Mouse (Mus musculus): ENCODE measurements around the gene Scml4.
A peak's percentile ranks its signal among the peaks of the same experiment; 100 is the strongest.

Gene Scml4

DNA sequence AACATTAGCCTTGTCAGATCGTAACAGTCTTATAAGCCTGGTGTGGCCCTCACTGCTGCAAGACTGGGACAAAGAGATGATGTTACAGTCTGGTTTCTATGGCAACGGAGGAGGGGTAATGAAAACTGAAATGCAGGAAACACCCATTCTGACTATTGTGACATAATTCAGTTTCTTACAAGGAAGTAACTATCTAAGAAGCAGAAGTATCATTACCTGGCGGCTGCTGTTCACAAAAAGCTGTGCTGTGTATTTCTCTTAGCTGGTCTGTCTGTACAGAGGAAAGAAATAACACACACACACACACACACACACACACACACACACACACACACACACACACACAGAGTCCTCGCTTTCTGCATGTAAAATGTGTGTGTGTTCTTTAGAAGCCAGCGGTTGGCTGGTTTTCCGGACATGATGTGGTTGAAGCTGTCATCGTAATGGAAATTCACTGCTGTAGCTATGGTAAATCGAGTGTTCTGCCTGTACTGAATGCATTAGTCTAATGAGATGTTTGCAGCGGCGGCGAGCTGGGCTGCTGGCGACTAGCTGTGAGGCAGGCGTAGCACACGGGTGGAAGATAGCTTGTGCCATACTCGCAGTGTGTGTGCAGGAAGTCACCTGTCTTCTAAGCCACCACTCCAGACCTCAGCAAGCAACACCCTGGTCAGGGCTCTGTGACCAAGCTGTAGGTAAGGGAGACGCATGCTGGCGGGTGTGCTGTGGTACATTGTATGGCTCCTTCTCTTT, at the start of gene Scml4:
Gene Scml4, plus strand, starts transcription at position 212 of the 753 bp plus-strand sequence.
- DNase-seq (ENCODE audit: inconsistent ontology term), result peak; percentile 35

DNA sequence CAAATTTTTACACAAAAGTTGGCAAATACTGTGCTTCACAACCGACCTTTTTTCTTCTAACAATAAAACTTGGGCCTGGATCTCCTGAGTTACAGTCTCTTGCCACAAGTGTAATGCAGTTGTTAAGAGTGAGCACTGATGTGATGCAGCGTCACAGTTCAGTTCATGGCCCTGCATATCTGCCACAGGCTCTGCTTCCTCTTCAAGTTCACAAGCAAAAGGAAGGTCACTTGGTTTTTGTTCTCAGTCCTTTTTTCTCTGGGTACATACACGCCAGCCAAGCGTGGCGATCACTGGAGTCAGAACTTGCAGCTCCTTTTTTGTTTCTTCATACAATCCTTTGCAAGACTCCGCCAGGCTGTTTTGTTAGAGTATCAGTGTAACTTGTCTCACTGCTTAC, 34.2 kb upstream of the Scml4 start:
- DNase-seq (ENCODE audit: inconsistent ontology term), result no peak

DNA sequence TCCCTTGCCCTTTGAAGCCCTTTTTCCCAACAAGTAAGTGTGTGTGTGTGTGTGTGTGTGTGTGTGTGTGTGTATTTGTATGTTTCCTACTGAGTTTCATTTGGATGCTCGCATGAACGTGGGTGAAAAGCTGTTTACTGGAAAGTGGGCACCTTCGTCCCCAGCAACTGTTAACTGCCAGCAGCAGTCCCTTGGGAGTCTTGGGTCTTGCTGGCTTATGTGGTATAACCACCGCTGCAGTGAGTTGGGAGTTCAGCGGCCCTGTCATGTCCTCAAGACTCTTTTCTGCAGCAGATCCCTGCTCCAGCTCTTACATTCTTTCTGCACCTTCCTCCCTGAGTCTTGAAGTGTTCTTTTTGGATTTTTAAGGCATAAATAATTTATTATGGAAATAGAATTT, 33.0 kb upstream of the Scml4 start:
- DNase-seq (ENCODE audit: inconsistent ontology term), result no peak

DNA sequence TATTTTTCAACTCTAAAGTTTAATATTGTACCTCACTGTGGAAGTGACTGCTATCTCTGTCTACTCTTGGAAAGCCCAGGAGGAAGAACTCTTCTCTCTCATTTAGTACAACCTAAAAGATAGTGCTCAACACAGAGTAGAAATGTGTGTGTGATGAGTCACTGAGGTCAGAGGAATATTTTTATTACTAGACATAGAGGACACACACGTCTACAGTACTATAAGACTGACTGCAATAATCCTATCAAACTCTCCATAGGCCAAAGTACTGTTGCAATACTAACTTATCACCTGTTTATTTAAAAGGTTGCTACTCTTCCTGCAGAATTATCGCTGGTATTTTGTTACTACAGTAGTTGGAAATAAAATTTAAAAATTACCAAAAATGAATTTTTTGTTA, 30.2 kb upstream of the Scml4 start:
- DNase-seq (ENCODE audit: inconsistent ontology term), result no peak

DNA sequence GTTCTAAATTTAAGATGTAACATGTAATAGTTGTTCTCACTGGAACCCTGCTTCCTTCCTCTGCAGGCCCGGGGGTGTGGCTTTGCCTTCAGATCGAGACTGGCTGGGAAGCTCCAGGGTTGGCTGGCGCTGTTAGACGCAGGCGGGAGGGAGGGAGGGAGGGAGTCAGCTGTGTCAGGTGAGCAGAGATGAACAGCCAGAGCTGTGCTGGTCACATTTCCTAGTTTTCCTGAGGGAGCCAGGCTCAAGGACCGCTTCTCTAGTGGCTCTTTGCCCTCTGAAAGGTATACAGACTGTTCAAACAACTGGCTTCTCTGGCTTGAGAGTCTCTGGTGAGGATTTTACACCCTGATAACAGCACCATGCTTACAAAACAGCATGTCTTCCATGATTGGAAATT, 29.8 kb upstream of the Scml4 start:
- no peak for DNase-seq (ENCODE audit: inconsistent ontology term)

DNA sequence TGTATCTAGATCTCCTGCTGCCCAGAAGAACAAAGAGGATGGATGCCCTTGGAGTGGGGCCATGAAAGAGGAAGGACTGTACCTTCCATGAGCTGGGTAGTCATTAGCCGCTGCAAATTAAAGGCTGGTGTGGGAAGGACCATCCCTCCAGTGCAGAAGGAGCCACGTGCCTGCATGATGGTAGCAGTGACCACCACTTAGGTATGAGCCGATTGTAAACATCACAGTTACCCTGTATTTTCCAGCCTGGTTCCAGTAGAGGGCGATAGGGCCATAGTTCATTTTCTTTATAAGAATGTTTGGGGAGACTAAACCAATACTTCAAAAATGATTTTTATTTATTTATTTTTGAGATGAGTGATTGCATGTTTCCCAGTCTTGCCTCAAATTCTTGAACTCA, 27.5 kb upstream of the Scml4 start:
- peak; percentile 12 for DNase-seq (ENCODE audit: inconsistent ontology term)

DNA sequence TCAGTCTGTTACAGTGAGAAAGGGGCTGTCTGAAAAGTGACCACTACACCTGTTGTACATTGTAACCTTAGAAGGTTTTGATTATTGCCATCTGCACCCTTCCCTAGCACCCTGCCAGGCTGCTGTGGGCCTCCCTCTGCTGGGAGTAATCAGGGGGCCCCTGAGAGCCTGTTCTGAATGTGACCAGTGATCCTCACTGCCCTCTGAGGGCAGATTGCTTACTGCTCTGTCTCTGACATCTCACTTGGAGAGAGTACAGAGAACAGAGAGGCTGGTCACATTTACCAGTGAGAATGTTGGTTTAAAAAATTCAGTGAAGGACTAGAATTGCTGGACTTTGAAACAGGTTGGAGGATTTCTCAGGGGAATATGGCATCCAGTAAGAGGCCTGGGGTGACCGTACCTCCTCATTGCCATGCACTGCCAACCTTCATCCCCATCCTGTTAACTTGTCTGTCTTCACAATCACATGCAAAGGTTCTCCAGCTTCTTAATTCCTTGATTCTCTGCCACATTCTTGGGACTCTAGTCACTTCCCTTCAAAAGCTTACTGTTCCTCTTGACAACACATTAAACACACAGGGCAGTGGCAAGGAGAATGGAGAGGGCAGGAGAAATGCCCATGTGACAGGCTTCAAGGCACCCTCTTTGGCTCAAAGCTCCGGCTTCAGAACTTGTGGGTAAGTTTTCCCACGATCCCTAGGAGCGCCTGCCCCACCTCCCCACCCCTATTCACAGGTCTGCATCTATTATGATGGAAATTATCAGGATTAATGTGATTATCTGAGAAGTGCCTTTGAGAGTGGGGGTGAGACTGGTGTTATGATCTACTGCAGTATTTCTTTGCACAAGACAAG, 26.1 kb upstream of the Scml4 start:
- peak; percentile 91 for DNase-seq (ENCODE audit: inconsistent ontology term)

DNA sequence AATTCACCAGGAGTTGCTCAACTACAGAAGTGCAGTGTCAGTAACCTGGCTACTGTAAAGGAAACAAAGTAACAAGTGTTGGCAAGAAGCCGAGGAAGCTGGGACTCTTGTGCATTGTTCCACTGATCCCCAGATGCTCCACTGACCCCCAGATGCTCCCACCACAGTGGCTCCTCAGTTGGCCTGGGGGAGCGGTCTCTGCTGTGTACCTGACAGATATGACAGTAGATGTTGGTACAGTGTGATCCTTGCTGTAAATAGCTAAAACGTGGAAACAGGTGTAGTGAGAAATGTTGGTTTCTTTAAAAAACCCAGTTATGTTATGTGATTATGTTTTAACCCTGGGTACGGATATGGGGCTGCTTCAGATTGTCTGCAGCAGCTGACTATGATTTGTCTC, 22.1 kb upstream of the Scml4 start:
- DNase-seq (ENCODE audit: inconsistent ontology term), result no peak

DNA sequence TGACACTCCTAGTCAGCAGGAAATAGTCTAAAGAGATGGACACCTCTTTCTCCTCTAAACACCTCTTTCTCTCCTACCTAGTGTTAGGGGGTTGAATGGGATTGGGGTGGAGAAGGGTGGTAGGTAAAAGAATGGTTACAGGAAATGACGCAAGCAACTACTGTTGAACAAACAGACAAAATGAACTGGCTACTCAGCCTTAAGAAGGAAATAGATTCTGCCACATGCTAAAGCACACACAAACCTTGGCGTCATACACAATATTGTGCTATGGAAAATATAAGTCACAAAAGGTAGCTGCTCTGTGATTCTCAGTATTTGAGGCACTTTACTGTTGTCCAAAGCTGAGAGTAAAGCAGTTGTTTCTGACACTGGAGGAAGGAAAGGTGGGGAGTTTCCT, 21.4 kb upstream of the Scml4 start:
- DNase-seq (ENCODE audit: inconsistent ontology term), result no peak

DNA sequence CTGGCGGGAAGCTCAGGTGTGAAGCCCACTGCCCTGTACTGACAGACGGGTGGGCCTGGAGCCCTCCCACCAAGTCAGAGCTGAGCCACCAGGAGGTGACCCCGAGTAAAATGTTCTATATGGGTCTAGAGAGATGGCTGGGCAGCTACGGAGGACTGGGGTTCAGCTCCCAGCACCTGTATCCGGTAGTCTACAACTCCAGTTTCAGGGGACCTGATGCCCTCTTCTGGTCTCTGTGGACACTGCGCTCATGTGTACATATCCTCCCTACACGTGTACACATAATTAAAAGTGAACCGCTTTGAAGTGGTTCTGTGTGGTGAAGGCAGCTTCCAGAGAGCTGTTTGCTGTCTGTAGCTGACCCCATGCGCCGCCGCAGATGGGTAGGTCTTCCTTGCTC, 20.1 kb upstream of the Scml4 start:
- DNase-seq (ENCODE audit: inconsistent ontology term), result no peak

DNA sequence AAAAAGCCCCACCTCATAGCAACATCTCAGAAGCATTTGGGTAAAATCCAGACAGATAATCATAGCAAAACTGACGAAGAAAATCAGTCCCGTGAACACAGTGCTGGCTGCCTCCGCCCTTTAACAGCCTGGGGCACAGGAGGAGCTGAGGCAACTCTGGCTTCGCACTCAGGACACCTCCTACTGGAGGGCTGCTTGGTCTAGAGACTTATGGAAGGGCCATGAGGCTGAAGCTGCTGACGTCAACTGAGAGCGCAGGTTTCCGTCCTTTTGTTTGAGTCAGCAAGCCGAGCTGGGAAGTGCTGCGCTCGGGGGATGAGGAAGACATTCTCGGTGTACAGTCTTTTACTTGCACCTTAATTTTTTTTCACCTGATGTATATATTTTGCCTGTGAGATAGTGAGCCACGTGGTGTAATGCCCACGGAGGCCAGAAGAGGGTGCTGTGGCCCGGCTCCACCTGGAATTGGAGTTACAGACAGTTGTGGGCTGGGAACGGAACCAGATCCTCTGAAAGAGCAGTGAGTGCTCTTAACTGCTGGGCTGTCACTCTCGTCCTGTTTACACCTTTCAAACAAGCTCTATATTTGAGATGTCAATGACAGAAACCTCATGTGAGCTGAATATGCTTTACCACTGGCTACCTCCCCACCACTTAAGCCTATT, 18.5 kb upstream of the Scml4 start:
- DNase-seq (ENCODE audit: inconsistent ontology term), result no peak

DNA sequence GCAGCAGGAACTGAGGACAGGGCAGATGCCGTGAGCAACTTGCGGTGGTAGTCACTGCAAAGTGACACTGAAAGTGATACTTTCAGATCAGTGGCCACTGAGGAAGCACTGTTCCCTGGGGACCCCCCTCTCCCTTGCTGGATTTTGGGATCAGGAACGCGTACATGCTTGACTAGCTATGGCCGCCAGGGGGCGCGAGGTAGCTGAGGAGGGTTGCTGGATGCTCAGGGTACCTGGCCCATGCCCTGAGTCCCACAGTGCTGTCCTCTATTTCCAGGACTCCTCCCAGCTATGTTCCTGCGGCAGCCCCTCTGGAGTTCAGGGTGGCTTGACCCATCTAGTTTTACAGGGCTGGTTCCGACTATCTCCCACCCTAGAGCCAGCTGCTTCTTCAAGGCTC, 17.8 kb upstream of the Scml4 start:
- peak; percentile 66 for DNase-seq (ENCODE audit: inconsistent ontology term)

DNA sequence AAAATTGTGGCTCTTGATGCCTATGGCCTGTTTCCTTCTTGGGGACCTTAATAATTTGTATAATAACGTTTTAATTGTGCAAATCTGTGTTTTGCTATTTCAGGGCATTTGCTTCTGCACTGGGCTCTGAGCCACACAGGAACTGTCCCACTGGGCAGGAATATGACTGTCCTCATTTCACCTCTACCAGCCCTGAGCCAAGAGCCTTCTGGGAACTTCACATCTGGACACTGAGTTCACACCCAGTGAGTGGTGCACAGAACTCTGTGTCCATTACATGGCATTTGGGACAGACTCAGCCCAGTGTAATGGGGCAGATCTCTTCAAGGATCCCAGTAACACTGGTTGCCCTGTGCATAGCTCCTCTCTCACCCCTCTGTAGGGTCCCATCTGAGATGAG, 16.8 kb upstream of the Scml4 start:
- DNase-seq (ENCODE audit: inconsistent ontology term), result peak; percentile 38

DNA sequence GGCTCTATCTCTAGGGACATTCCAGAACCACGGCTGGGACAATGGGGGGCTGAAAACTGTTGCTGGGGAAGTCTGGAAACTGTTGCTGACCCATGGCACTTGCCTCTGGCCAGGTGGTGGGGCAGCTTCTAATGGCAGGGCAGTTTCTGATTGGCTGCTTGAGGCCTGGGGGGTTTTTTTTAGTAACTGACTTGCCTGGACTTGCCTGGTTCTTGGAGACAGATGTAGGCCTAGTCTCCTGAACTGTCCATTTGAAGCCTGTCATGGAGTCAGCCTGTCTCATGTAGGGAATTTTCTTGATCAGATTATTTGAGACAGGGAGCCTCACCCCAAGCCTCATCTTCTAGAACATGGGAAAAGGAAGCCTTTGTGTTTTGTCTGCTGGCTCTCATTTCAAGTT, 14.7 kb upstream of the Scml4 start:
- no peak for DNase-seq (ENCODE audit: inconsistent ontology term)

DNA sequence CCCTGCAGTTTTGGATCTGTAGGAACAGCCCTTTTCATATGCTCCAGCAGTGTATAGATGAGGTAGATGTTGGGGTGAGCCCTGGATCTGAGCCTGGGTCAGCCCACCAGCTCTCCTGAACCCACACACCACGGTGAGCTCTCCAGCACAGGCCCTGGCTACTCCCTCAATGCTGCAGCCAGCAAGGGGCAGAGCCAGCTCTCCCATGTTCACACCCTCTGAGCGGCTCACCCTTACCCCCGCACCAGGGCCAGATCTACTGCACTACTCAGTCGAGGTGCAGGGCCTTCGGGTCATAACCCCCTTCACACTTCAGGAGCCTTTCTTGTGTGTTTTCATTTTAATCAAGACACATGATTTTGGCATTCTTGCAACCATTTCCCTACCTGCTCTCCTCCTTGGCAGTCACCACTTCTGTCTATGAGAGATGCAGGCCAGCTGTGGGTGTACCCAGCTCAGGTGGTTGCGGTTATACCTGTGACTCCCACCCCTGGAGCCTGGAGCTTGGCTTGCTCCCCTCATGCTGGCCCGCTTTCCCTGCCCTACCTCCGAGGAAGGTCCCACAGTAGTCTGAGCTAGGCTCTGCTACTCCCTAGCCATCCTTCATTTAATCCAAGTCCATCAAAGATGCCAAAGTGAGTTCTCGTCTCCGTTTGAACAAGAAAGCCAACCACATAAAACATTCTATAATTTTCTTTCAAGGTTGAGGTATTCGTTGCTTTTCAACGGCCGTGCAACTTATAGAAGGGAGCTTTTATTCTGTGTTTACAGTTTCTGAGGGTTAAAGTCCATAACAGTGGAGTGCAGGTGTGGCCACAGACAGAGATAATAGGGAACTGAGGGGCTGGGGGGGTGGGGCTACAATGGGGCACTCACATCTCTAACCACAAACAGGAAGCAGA, 11.7 kb upstream of the Scml4 start:
- no peak for DNase-seq (ENCODE audit: inconsistent ontology term)

DNA sequence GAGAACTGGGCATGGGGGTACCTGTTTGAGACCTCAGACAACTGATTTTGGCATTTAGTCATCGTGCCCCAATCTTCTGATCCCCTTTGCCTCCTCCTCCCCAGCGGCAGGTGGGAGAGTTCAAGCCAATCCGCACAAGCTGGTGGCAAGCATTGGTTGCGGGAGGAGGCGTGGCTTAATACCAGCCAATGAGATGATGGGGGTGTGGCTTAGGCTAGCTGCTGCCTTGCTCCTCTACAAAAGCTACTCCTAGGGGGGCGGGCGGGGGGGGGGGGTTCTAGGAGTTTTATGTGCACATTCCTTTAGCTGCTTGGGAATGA, 11.1 kb upstream of the Scml4 start:
- DNase-seq (ENCODE audit: inconsistent ontology term), result no peak

DNA sequence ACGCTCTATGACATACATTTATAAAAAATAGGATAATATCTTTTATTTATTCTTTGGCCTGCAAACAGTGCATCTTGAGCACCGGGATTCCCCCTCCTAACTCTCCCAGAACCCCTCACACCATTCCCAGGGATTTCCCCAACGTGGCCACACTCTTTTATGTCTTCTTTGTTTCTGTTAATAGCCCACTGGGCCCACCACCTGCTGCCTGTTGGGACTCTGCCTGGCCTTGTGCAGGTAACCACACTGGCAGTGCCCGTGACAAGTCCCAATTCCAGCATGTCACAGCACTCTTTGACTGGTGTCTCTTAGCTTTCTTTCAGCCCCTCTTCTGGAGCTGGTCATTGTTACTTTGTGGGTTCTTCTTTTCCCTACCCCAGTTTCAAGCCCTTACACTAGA, 5.3 kb upstream of the Scml4 start:
- no peak for DNase-seq (ENCODE audit: inconsistent ontology term)

DNA sequence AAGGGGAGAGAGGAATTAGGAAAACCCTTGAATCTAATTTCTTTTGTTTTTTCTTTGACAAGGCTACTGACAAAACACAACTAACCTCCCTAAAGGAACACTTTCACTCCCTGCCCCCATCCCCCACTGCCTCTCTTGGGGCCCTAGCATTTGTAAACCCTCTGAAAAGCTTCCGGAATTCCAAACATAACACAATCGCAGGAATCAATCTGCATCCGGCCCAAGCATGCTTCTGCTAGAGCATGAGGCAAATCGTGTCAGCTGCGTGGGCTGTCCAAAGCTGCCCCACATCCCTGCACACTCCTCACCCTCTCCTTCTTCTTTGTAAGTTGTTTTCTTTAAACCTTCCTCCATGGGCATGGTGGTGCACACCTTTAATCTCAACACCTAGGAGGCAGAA, 4.9 kb upstream of the Scml4 start:
- peak; percentile 45 for DNase-seq (ENCODE audit: inconsistent ontology term)

DNA sequence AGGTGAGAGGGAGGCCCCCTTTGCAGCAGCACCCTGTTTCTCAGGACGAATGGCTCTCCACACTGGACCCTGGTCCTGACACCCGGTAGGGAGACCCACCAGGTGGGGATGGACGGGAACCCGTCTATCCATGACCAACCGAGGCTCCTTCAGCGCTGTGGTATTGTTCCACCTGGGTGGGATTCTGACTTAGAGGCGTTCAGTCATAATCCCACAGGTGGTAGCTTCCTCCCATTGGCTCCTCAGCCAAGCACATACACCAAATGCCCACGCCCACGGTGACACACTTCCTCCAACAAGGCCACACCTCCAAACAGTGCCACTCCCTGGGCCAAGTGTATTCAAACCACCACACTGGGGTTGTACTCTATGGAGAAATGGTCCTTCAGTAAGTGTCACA, 3.6 kb upstream of the Scml4 start:
- DNase-seq (ENCODE audit: inconsistent ontology term), result no peak

DNA sequence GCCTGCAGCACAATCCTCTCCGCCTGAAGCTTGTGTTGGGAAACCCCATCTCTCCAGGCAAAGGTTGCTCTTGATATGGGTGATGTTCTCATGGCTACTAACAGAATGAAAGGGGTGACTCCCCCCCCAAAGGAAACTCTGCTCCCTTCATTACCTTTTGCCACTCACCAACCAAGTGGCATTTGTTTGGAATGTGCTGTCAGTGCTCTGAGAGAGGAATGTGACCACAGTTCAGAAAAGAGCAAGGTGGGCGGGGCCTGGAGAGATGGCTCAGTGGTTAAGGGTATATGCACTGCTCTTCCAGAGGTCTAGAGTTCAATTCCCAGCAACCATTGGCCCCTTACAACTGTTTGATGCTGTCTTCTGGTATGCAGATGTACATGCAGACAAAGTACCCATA, 3.1 kb upstream of the Scml4 start:
- DNase-seq (ENCODE audit: inconsistent ontology term), result peak; percentile 38

DNA sequence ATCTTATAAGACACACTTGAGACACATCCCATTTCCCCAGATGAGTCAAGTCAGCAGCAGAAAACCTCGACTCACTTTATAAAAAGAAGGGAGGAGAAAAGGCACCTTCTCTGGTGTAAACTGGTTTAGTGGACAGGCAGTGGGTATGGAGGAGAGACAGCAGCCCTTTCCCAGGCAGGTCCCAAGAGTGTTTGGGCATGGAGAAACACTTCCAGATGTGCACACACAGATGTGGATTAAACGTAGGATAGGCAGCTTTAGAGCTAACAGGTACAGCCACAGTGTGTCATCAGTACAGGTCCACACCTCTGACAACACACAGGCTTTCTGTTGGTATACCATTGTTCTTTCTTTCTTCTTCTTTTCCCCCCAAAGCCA, 400 bp upstream of the Scml4 start:
- no peak for DNase-seq (ENCODE audit: inconsistent ontology term)

DNA sequence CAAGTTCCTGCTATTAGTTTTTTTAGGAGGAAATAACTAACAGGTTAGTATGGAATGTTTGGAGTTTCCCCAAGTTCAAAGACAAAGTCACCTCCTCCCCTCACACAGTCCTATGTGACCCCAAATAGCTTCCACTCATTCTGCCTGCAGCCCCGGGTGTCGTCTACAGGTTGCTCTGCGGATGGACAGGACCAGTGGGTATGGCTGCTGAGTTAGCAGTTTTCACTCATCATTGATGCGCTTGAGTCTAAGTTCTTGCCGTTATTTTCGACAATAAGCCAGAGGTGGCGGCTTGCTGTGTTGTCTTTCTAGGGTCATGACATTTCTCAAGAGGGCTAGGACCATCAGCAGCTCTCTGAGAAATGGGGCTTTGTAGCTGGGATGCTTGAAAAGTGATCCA, 1.3 kb downstream of the Scml4 start:
- DNase-seq (ENCODE audit: inconsistent ontology term), result no peak

Data from Muller cell, postnatal 12 days (primary cell).